Mouse (Mus musculus) neural tube, embryonic 11.5 days (tissue): ENCODE data around the gene Ifitm7. TPM values are rescaled to one million over a fixed set of nuclear protein-coding genes. Genes with fewer than 3 reads are reported as not detected.

Experiments
- polyA plus RNA-seq: library from polyadenylated mRNA; unstranded; fragments of >200 nt; fragmentation: Nextera tagmentation; extraction: Ambion mirVana; gene quantifications from 2 replicates; pipeline ENCODE4 v1.2.1, GENCODE M21; 2014

The Ifitm7 gene
- polyA plus RNA-seq, 1 experiment from 2014 or later: not detected

Other genes with a start within 250 kb of the Ifitm7 start
- gene Rrn3, start 206.2 kb downstream of the Ifitm7 start, polyA plus RNA-seq: 119 and 124 TPM in 2 replicates
- gene Ntan1, start 168.0 kb downstream of the Ifitm7 start, polyA plus RNA-seq: 152 and 162 TPM in 2 replicates
- 79.4 TPM in 2 replicates for gene Pdxdc1, start 83.8 kb downstream of the Ifitm7 start, polyA plus RNA-seq
- gene Mpv17l, start 83.7 kb downstream of the Ifitm7 start, polyA plus RNA-seq: 5.1 and 5.3 TPM in 2 replicates
- 29.1 and 31.9 TPM in 2 replicates for gene 2900011O08Rik, start 284 bp downstream of the Ifitm7 start, polyA plus RNA-seq
- gene Nde1, start 176.4 kb upstream of the Ifitm7 start, polyA plus RNA-seq: 142 and 153 TPM in 2 replicates
- 16.8 and 17.5 TPM in 2 replicates for gene Marf1, start 176.5 kb upstream of the Ifitm7 start, polyA plus RNA-seq